Mouse (Mus musculus): ENCODE data around the gene Fam186b. TPM values are rescaled to one million over a fixed set of nuclear protein-coding genes. Genes with fewer than 3 reads are reported as not detected.

Gene Fam186b
- total and polyA plus RNA-seq, 3 experiments = not detected

GRCm38 (mm10) chr15:99238006-99238405 is 57.7 kb downstream of the Fam186b start:
- Histone ChIP-seq H3K27ac (no peak overlapping the region), H3K4me3 (no peak overlapping the region), H3K9ac (ENCODE audit: low read depth, low read length) (no peak overlapping the region), H3K79me2 (replicated peaks; ENCODE audit: control insufficient read depth, insufficient read depth, low read length) (no peaks in the 10 kb centered on the region), H3K27me3 (ENCODE audit: control insufficient read depth, insufficient read depth, low read length) (no peaks in the 10 kb centered on the region), H3K36me3 (ENCODE audit: control insufficient read depth, insufficient read depth, low read length) (no peaks in the 10 kb centered on the region), H3K4me1 (ENCODE audit: control insufficient read depth, insufficient read depth, low read length) (no peaks in the 10 kb centered on the region)
- no peak for TF ChIP-seq POLR2A (IDR thresholded peaks at IDR 0.05; ENCODE audit: insufficient read depth, low read depth, low read length)
- TF ChIP-seq CTCF (IDR thresholded peaks at IDR 0.05) = no peak
- DNase-seq = no peak
- intact Hi-C loops (cut with DNase I) = no loop called here
- 67% methylated on average over 11 of the region's 11 CpGs for WGBS

GRCm38 (mm10) chr15:99234326-99235010 is 61.2 kb downstream of the Fam186b start:
- Histone ChIP-seq H3K4me3 (no peak overlapping the region), H3K27me3 (ENCODE audit: control insufficient read depth, insufficient read depth, low read length) (no peaks in the 10 kb centered on the region; the same call in 1 of the 2 replicates), H3K9ac (ENCODE audit: low read depth, low read length) (no peak overlapping the region), H3K4me1 (ENCODE audit: control insufficient read depth, insufficient read depth, low read length) (no peaks in the 10 kb centered on the region), H3K36me3 (ENCODE audit: control insufficient read depth, insufficient read depth, low read length) (no peaks in the 10 kb centered on the region), H3K27ac (no peak overlapping the region), H3K79me2 (replicated peaks; ENCODE audit: control insufficient read depth, insufficient read depth, low read length) (no peaks in the 10 kb centered on the region)
- TF ChIP-seq CTCF (IDR thresholded peaks at IDR 0.05) (no peak), EP300 (IDR thresholded peaks at IDR 0.05; ENCODE audit: insufficient read depth, low read depth, low read length) (no peak), POLR2A (IDR thresholded peaks at IDR 0.05; ENCODE audit: insufficient read depth, low read depth, low read length) (no peak)
- 66% methylated on average over 12 of the region's 12 CpGs for WGBS
- DNase-seq = no peak
- intact Hi-C loops (cut with DNase I) = no loop called here

GRCm38 (mm10) chr15:99233719-99234118 is 62.0 kb downstream of the Fam186b start:
- intact Hi-C loops (cut with DNase I) = no loop called here
- TF ChIP-seq CTCF (IDR thresholded peaks at IDR 0.05) = no peak
- no peak for TF ChIP-seq POLR2A (IDR thresholded peaks at IDR 0.05; ENCODE audit: insufficient read depth, low read depth, low read length)
- TF ChIP-seq EP300 (IDR thresholded peaks at IDR 0.05; ENCODE audit: insufficient read depth, low read depth, low read length) = no peak
- H3K27ac ChIP-seq = no peak overlapping the region

GRCm38 (mm10) chr15:99231998-99232397 is 63.7 kb downstream of the Fam186b start:
- Histone ChIP-seq H3K9ac (ENCODE audit: low read depth, low read length) (no peak overlapping the region), H3K27ac (no peak overlapping the region), H3K4me1 (ENCODE audit: control insufficient read depth, insufficient read depth, low read length) (no peaks in the 10 kb centered on the region), H3K79me2 (replicated peaks; ENCODE audit: control insufficient read depth, insufficient read depth, low read length) (no peaks in the 10 kb centered on the region), H3K27me3 (ENCODE audit: control insufficient read depth, insufficient read depth, low read length) (peaks cover 1% of the 10 kb centered on the region; the same call in 1 of the 2 replicates), H3K4me3 (no peak overlapping the region), H3K36me3 (ENCODE audit: control insufficient read depth, insufficient read depth, low read length) (no peaks in the 10 kb centered on the region)
- no peak for DNase-seq
- no peak for TF ChIP-seq EP300 (IDR thresholded peaks at IDR 0.05; ENCODE audit: insufficient read depth, low read depth, low read length)
- no peak for TF ChIP-seq POLR2A (IDR thresholded peaks at IDR 0.05; ENCODE audit: insufficient read depth, low read depth, low read length)
- no peak for TF ChIP-seq CTCF (IDR thresholded peaks at IDR 0.05)
- intact Hi-C loops (cut with DNase I) = no loop called here
- WGBS = 63% methylated on average over 10 of the region's 10 CpGs

More at GRCm38 (mm10) chr15:99233719-99234118, 62.0 kb downstream of the Fam186b start:
- WGBS = 60% methylated on average over 17 of the region's 17 CpGs
- Histone ChIP-seq H3K79me2 (replicated peaks; ENCODE audit: control insufficient read depth, insufficient read depth, low read length) (no peaks in the 10 kb centered on the region), H3K27me3 (ENCODE audit: control insufficient read depth, insufficient read depth, low read length) (no peaks in the 10 kb centered on the region; the same call in 1 of the 2 replicates), H3K4me3 (no peak overlapping the region), H3K9ac (ENCODE audit: low read depth, low read length) (no peak overlapping the region), H3K36me3 (ENCODE audit: control insufficient read depth, insufficient read depth, low read length) (no peaks in the 10 kb centered on the region), H3K4me1 (ENCODE audit: control insufficient read depth, insufficient read depth, low read length) (no peaks in the 10 kb centered on the region)
- no peak for DNase-seq

- H3K36me3 ChIP-seq (ENCODE audit: control insufficient read depth, insufficient read depth, low read length) = no peaks in the 10 kb centered on the region
- peaks cover 15% of the 10 kb centered on the region for H3K27me3 ChIP-seq (ENCODE audit: control insufficient read depth, insufficient read depth, low read length)
- TF ChIP-seq CTCF (IDR thresholded peaks at IDR 0.05) (no peak), EP300 (IDR thresholded peaks at IDR 0.05; ENCODE audit: insufficient read depth, low read depth, low read length) (no peak), POLR2A (IDR thresholded peaks at IDR 0.05; ENCODE audit: insufficient read depth, low read depth, low read length) (no peak)
- 50% methylated on average over 14 of the region's 14 CpGs for WGBS
- H3K4me1 ChIP-seq (ENCODE audit: control insufficient read depth, insufficient read depth, low read length) = no peaks in the 10 kb centered on the region
- DNase-seq = no peak
- H3K27ac ChIP-seq = no peak overlapping the region
- H3K4me3 ChIP-seq = no peak overlapping the region
- H3K9ac ChIP-seq (ENCODE audit: low read depth, low read length) = no peak overlapping the region
- intact Hi-C loops (cut with DNase I) = no loop called here
- H3K79me2 ChIP-seq (replicated peaks; ENCODE audit: control insufficient read depth, insufficient read depth, low read length) = no peaks in the 10 kb centered on the region
These were observed 69.6 kb downstream of the Fam186b start for GRCm38 (mm10) chr15:99226090-99226489.

- no peak overlapping the region for H3K9ac ChIP-seq (ENCODE audit: low read depth, low read length)
- peak overlapping the region; percentile 53; the same call in 1 of the 2 replicates for H3K4me3 ChIP-seq
- H3K36me3 ChIP-seq (ENCODE audit: control insufficient read depth, insufficient read depth, low read length) = no peaks in the 10 kb centered on the region
- 4% methylated on average over 22 of the region's 22 CpGs for WGBS
- intact Hi-C loops (cut with DNase I) = no loop called here
- H3K27ac ChIP-seq = no peak overlapping the region
- peaks cover 15% of the 10 kb centered on the region for H3K27me3 ChIP-seq (ENCODE audit: control insufficient read depth, insufficient read depth, low read length)
- no peaks in the 10 kb centered on the region for H3K4me1 ChIP-seq (ENCODE audit: control insufficient read depth, insufficient read depth, low read length)
- no peaks in the 10 kb centered on the region for H3K79me2 ChIP-seq (replicated peaks; ENCODE audit: control insufficient read depth, insufficient read depth, low read length)
- DNase-seq = no peak
- TF ChIP-seq CTCF (IDR thresholded peaks at IDR 0.05) (no peak), EP300 (IDR thresholded peaks at IDR 0.05; ENCODE audit: insufficient read depth, low read depth, low read length) (no peak), POLR2A (IDR thresholded peaks at IDR 0.05; ENCODE audit: insufficient read depth, low read depth, low read length) (no peak)
These were observed 70.4 kb downstream of the Fam186b start for GRCm38 (mm10) chr15:99225081-99225810.
